Comparison of ENCODE assay signal across 23 mouse cellular contexts in genomic region chrX:144612753-144613152, GRCm38 (mm10).
"Had no signal": no experiment of that assay in that cellular context is flagged by ENCODE, and none has a peak within 500 bp of the region (broad histone marks: within the 10 kb centered on the region; RNA-seq: fewer than 3 reads in every experiment).

No protein-coding gene starts in this region.

- DNase-seq: forebrain, postnatal 0 days; gastrocnemius, postnatal 14 days; gastrocnemius, postnatal 36 days; heart, adult 11 months; heart, adult 2 months; heart, postnatal 14 days; heart, postnatal 36 days; kidney, adult 11 months; layer of hippocampus, adult 9-11 months; layer of hippocampus, postnatal 36 days; left cerebral cortex, postnatal 4 days; lung, adult 18-20 months had no signal

- H3K9ac ChIP-seq: forebrain, postnatal 0 days; heart, embryonic 13.5 days; heart, embryonic 15.5 days; hindbrain, embryonic 13.5 days; hindbrain, embryonic 15.5 days; limb, embryonic 13.5 days; limb, embryonic 15.5 days; liver, embryonic 14.5 days had no signal

- ATAC-seq: forebrain, postnatal 0 days; hindbrain, postnatal 0 days; intestine, embryonic 16.5 days had no signal

- H3K9me3 ChIP-seq: heart, embryonic 13.5 days; heart, embryonic 15.5 days; hindbrain, embryonic 13.5 days; hindbrain, embryonic 15.5 days; limb, embryonic 13.5 days; limb, embryonic 15.5 days had no signal

- H3K27me3 ChIP-seq: heart, embryonic 13.5 days; heart, embryonic 15.5 days; hindbrain, embryonic 13.5 days; hindbrain, embryonic 15.5 days; limb, embryonic 15.5 days had no signal

- H3K4me1 ChIP-seq: heart, embryonic 13.5 days; heart, embryonic 15.5 days; hindbrain, embryonic 13.5 days; hindbrain, embryonic 15.5 days; limb, embryonic 13.5 days; limb, embryonic 15.5 days had no signal

- H3K4me2 ChIP-seq: heart, embryonic 11.5 days; heart, embryonic 13.5 days; heart, embryonic 15.5 days; hindbrain, embryonic 13.5 days; hindbrain, embryonic 15.5 days; limb, embryonic 13.5 days; limb, embryonic 15.5 days; liver, embryonic 11.5 days had no signal

- H3K27ac ChIP-seq: heart, adult 2 months; heart, embryonic 13.5 days; heart, embryonic 15.5 days; hindbrain, embryonic 13.5 days; hindbrain, embryonic 15.5 days; hindbrain, postnatal 0 days; limb, embryonic 13.5 days; limb, embryonic 15.5 days; liver, embryonic 14.5 days had no signal

- H3K4me3 ChIP-seq: heart, adult 2 months; heart, embryonic 13.5 days; heart, embryonic 15.5 days; hindbrain, embryonic 13.5 days; hindbrain, embryonic 15.5 days; limb, embryonic 13.5 days; limb, embryonic 15.5 days had no signal

- H3K36me3 ChIP-seq: heart, embryonic 13.5 days; heart, embryonic 15.5 days; hindbrain, embryonic 13.5 days; hindbrain, embryonic 15.5 days; limb, embryonic 13.5 days; limb, embryonic 15.5 days had no signal
